Mouse (Mus musculus) embryonic stem cell, embryonic (primary cell): Measurements from ENCODE around the gene Olfr695.
"Not testable (repeated sequence)": the region's sequence is repeated elsewhere in the genome, so short reads cannot be mapped to it uniquely, and the experiment has no call there.

ENCODE experiments used
- CTCF ChIA-PET, 4 experiments: fragments of 300-600 bp in 2 of 4; fragments of 350-600 bp in 2 of 4; sonication (Branson Sonifier 250); formaldehyde crosslinking; loops; one replicate each; lab custom pipeline; 2022; ENCODE audit warnings: inconsistent platforms in 2 of 4; lab: Charles Lee
- POLR2A ChIA-PET, 4 experiments: fragments of 300-600 bp in 2 of 4; fragments of 350-600 bp in 2 of 4; sonication (Branson Sonifier 250); formaldehyde crosslinking; loops; one replicate each; lab custom pipeline; 2022; ENCODE audit warnings: antibody characterized with exemption in 4 of 4, inconsistent platforms in 1 of 4; lab: Charles Lee

Gene Olfr695

DNA sequence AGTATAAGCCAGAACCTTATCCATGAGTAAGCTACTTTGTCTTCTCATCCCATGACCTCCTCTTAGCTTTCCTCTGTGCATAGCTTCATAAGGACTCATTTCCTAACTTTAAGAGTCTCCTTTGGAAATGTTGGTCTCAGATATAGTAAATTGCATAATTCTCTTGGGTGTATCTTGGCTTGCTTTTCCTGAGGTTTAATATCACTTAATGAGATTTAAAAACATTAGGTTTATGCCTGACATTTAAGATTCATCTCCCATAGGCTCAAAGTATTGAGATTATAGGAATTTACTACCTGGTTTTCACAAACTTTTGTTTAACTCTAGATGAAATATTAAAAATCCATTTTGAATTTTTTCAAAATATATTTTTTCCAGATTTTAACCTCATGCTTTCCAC is at the start of gene Olfr695:
Olfr695 (minus strand) TSS at position 101 of the 400 bp plus-strand sequence.
- CTCF ChIA-PET, result no interaction called here
- POLR2A ChIA-PET, result no interaction called here

DNA sequence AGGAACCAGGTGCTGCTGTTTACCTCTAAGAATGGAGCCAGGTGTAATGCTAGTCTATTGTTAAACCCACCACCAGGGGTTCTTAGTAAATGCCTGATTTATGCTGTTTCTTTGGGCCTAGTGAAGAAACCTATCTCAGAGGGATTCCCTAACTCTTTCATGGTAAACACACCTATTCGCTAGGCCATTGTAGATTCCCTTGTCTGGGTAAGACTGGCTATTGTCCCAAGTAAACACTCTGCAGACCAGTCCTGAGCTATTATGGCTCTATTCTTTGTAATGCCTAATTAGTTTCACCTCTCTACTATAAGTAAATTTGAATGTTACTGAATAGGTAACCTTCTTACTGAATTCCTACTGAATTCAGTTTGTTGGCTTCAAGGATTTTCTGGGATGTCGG is 44.8 kb upstream of the Olfr695 start:
- CTCF ChIA-PET, result not testable (repeated sequence)
- POLR2A ChIA-PET, result interaction anchor here in 2 of 4 experiments (1.3 to 1.7 kb wide), 2 partner anchors 15 to 16 kb away, joined by 6 read pairs; no protein-coding TSS in a partner anchor

DNA sequence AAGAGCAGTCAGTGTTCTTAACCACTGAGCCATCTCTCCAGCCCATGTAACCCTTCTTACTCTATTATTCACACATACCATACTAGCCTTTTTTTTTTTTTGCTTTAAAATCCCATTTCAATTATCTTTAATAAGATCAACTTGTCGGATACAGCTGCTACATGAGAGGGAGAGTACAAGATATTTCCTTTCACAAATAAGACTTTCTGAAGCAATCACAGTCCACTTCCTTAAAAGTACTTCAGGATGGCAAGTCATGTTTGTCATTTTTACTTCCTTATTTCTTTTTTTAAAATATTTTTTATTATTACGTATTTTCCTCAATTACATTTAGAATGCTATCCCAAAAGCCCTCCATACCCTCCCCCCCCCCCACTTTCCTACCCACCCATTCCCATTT is 42.6 kb upstream of the Olfr695 start:
- POLR2A ChIA-PET, result interaction anchor here in 1 of 4 experiments (0.6 kb wide), 2 partner anchors 14 to 131 kb away, joined by 4 to 5 read pairs; no protein-coding TSS in a partner anchor
- CTCF ChIA-PET, result interaction anchor here in 2 of 4 experiments (0.7 to 0.8 kb wide), 2 partner anchors 196 to 208 kb away, joined by 3 read pairs; no protein-coding TSS in a partner anchor

DNA sequence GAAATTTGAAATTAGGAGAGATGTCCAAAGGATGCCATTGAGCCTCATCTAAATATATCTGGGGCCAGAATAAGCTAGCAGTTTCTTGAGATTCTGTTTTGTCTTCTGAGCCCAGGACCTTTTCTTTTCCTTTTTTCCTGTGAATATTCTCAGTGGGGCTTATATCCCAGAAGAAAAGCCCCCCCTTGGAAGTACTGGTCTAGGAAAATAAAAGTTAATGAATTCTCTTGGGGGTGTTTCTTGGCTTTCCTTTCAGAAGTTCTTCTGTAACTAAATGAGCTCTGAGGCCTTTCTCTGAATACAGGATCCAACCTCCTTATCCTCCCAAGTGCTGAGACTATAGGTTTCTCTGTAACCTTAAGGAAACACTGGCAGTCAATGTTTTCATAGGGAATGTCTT is 39.1 kb upstream of the Olfr695 start, which contains the start of gene Olfr698:
Olfr698 (minus strand) TSS at position 101 of the 400 bp plus-strand sequence.
- POLR2A ChIA-PET, result interaction anchor here in 2 of 4 experiments (0.6 to 1.4 kb wide), 2 partner anchors 10 to 840 kb away, joined by 3 read pairs; partner anchors contain the start of gene Ppfibp2 (in 1 of the 2)
- CTCF ChIA-PET, result no interaction called here

DNA sequence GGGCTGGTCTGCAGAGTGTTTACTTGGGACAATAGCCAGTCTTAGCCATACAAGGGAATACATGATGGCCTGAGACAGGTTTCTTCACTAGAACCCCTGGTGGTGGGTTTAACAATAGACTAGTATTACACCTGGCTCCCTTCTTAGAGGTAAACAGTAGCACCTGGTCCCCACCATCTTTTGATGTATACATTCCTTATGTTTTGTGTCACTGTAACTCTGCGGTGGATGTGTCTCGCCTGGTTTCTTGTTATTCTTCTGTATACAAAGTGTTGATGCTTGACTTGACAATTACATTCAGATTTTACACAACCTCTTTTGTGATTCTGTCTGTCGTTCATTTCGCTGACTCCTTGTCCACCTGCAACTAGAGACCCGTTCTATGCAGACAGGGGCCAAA is 29.6 kb upstream of the Olfr695 start:
- POLR2A ChIA-PET, result interaction anchor here in 2 of 4 experiments (0.8 to 1.7 kb wide), 4 partner anchors 9 to 463 kb away, joined by 3 to 6 read pairs (median 6); partner anchors contain the start of genes Olfr698 (in 1 of the 2) and Rbmxl2 (in 1 of the 2)
- CTCF ChIA-PET, result no interaction called here

DNA sequence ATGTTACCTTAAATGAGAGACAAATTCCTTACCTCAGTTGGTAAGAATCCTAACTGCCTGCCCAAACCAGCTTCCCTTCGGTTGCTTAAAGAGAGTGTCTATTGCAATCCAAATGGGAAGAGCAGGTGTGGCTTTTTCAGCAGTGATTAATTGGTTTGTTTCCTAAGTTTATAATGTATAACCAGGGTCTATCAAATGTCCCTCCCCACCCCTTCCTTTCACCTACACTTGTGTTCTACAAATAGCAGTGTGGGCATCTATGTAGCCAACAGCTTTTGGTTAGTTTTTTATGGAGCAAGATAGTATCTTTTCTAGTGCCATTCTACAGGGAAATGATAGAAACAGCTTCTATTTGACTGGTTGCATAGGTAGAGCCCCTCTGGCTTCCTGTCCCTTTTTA is 26.1 kb upstream of the Olfr695 start, which contains the start of gene Olfr697:
Olfr697 (minus strand) TSS at position 101 of the 400 bp plus-strand sequence.
- ChIA-PET CTCF (interaction anchor here in 1 of 4 experiments (0.5 kb wide), 1 partner anchor 74 kb away, joined by 3 read pairs; no protein-coding TSS in a partner anchor), POLR2A (no interaction called here)

DNA sequence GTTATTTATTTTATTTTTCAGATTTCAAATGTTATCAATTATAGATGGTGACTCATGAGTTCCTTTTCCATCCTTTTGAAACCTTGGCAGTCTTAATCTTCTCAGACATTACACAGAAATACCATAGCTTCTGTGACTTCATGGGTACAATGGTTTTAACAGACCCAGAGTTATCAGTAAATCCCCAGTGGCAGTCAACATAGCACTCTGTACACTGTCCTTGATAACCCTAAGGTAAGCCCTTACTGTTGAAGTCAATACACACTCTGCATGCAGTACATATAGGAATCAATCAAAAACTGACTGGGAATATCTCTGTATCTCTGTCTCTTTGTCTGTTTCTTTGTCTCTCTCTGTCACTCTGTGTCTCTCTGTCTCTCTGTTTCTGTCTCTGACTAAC is 20.8 kb upstream of the Olfr695 start:
- ChIA-PET POLR2A (no interaction called here), CTCF (no interaction called here)

DNA sequence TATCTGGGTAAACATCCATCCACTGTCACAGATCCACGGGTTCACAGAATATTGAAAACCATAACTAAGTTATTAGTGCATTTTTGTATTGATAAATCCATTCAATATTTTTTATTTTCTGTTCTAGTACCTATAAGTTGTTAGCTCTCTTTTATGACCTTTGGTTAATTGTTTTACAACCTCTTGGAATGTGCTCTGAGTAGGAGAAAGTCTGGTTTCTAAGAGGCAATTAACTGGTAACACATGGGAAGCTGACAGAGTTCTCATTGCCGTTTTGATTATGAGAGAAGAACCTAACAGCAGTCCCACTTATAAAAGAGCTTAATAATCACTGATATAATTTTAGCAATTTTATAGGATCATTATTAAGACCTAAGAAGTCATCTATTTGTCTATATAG is 17.5 kb upstream of the Olfr695 start:
- CTCF ChIA-PET, result no interaction called here
- POLR2A ChIA-PET, result no interaction called here

DNA sequence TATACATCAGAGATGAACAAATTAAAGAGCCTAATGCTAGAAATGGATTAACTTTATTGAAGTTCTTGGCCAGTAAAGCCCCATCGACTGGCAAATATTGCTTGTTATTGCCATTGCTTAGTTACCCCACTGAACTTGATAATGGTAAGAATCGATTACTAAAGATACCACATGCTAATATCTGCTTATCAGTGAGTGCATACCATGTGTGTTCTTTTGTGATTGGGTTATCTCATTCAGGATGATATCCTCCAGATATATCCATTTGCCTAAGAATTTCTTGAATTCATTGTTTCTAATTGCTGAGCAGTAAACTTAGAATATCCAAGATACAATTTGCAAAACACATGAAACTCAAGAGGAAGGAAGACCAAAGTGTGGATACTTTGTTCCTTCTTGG is 9.5 kb upstream of the Olfr695 start:
- POLR2A ChIA-PET, CTCF ChIA-PET: not testable (repeated sequence)

DNA sequence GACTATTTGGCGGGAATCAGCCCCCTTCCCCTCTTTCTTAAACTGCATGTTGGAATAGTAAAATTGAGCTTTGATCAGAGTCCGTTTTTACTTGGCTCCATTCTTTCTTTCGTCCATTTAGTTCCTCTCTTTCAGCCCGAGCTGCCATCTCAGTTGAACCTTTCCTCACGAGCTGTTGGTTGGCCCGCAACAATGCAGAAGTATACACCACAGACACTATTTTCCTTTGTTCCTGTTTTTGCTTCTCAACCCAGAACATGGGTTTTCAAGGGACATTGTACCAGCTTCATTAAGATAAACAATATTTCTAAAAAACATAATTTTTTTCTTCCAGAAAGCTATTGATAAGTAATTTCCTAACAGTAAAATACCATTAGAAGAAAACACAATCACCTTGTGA is 4.7 kb downstream of the Olfr695 start:
- POLR2A ChIA-PET, result no interaction called here
- CTCF ChIA-PET, result no interaction called here

DNA sequence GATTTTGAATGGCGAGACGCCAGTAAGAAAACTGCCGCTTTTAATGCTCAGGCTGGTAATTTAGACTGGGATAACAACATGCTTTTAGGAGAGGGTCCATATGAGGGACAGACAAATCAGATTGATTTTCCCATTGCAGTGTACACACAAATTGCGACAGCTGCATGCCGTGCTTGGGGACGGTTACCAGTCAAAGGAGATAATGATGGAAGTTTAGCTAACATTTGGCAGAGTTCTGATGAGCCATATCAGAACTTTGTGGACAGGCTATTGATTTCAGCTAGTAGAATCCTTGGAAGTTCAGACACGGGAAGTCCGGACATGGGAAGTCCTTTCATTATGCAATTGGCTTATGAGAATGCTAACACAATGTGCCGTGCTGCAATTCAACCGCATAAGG is 8.5 kb downstream of the Olfr695 start:
- POLR2A ChIA-PET, result interaction anchor here in 1 of 4 experiments (0.7 kb wide), 1 partner anchor 19 kb away, joined by 3 read pairs; no protein-coding TSS in a partner anchor
- CTCF ChIA-PET, result not testable (repeated sequence)

DNA sequence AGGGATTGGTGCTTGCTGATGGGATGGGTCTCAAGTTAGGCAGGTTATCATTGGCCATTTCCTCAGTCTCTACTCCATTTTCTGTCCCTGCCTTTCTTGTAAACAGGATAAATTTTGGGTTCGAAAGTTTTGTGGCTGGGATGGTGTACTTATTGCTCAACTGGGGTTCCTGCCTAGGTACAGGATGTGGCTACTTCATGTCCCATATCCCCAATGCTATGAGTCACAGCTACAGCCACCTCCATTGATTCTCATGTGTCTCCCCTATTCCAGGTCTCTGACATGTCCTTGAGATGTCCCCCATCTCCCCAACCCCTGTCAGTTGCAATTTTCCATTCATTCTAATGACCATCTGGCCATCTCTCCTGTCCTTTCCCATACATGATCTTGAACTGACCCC is 19.3 kb downstream of the Olfr695 start:
- ChIA-PET CTCF (interaction anchor here in 1 of 4 experiments (0.7 kb wide), 1 partner anchor 1686 kb away, joined by 31 read pairs; no protein-coding TSS in a partner anchor), POLR2A (no interaction called here)

DNA sequence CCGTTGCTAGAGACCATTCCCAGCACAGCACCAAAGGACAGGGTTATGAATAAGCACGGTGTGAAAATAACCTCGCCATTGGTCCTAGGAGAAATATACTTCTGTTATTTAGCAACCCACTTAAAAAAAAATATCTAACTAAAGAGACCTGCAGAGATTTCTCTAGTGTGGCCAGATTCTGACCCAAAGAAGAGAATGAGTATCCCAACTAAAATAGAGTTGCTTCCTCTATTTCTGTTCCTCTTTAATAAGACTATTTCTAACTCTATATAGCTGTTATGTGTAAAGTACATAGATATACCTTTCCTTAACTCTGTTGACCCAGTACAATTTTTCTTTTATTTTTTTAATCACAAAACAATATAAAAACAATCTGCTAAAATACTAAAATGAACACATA is 23.2 kb downstream of the Olfr695 start:
- ChIA-PET POLR2A (no interaction called here), CTCF (no interaction called here)

DNA sequence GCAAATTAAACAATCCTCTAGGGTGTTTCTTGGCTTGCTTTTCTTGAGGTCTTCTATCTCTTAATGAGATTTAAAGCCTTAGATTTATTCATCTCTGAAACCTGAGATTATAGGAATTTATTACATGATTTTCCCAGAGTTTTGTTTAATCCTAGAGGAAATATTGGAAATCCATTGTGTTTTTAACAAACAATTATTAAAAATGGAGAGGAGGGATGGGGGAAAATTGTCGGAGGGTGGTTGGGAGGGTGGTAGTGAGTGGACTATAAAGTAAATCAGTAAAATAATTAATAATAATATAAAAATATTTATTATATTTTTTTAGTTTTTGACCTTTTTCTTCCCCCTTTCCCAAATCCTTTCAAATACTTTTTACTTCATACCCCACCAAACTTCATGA is 24.5 kb downstream of the Olfr695 start, which contains the start of gene Olfr694:
Olfr694 (minus strand) TSS at position 101 of the 400 bp plus-strand sequence.
- ChIA-PET POLR2A (no interaction called here), CTCF (no interaction called here)

DNA sequence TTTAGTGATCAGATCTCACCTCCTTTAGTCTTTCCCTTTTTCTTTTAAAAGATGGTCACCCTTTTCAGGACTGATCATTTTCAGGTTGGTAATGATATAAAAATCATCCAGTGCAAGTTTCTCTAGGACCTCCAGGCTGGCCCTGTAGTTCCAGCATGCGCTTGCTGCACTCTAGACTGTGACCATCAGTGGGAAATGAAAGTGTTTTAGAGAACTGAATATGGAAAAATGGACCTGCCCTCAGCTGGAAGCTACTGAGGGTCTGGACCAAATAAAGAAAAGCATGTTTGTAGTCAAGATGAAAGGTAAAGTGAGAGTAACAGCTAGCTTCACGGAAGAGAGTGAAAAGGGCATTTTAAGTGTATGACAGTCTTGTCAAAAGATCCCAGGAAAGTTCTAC is 30.8 kb downstream of the Olfr695 start:
- CTCF ChIA-PET, result no interaction called here
- POLR2A ChIA-PET, result no interaction called here

DNA sequence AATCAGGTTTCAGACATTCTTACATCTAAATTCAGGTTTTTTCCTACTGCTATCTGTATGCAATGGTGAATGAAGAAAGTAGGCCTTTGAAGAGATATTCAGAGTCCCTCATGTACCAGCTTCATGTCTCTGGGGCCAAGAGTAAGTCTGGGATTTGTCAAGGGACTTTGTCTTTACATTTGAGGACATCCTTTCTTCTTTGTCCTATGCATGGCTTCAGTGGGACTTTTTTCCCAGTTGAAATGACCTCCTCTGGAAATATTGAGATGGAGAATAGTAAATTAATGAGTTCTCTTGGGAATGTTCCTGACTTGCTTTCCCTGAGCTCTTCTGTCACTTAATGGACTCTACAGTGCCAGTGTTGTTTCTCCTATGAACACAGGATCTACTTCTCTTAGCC is 35.7 kb downstream of the Olfr695 start, which contains the start of gene Olfr693:
Olfr693 (minus strand) TSS at position 101 of the 400 bp plus-strand sequence.
- ChIA-PET POLR2A (no interaction called here), CTCF (no interaction called here)
